In the genomic region with DNA sequence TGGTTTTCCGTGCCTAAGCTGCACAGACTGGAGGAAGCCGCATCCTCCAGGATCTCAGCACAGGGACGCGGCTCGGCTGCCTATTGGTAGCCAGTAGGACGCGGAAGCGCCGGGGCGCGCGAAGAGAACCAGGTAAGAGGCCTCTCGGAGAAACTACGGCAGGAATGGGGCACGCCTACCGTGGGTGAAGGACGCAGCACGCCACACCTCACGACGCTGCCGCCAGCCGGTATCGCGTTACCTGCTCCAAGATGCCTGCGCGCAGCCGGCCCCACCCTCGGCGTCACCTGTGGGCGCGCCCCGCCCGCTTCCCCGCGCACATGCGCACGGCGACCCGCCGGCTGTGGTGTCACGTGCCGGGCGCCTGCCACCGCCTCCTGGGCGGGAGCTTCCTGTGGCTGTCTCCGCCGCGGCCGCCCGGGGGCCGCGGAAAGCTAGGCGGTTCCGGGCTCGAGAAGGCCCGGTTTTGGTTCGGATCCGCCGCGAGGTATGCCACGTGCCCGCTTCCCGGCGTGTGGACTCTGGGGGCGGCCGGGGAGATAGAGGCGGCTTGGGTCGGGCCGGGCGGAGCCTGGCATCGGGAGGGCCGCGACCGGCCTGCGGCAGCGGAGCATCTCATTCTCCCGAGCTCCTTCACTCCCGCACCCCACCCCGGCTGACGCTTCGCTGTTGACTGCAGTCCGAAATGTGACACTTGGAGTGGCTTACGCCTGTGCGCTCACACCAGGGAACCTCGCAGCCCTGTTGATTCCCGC, we compare ENCODE assay signal across 1 mouse cellular context.
TF ChIP-seq lines count a peak whose summit lies in the region.

A gene (plus strand): TSS at position 354 of the 755 bp plus-strand sequence.

TF ChIP-seq in MEL, 35 proteins besides CTCF, POLR2A, EP300 and RAD21 (continued from another document):
- TF ChIP-seq USF2 (IDR thresholded peaks at IDR 0.05; ENCODE audit: borderline replicate concordance in 1 of 2, insufficient read depth in 1 of 2, low read depth in 1 of 2, low read length in 2 of 2) (peak; percentile 60 to 91), E2F4 (IDR thresholded peaks at IDR 0.05; ENCODE audit: borderline replicate concordance, low read depth, low read length) (peak; percentile 39; the same call in 1 of the 2 replicates), ZKSCAN1 (IDR thresholded peaks at IDR 0.05; ENCODE audit: low read depth, low read length) (no peak), JUND (IDR thresholded peaks at IDR 0.05; ENCODE audit: low read depth, low read length) (no peak), UBTF (IDR thresholded peaks at IDR 0.05; ENCODE audit: borderline replicate concordance, insufficient read depth, low read depth, low read length) (peak; percentile 63; the same call in 1 of the 2 replicates), USF1 (IDR thresholded peaks at IDR 0.05; ENCODE audit: low read depth, low read length) (peak; percentile 100), CHD1 (IDR thresholded peaks at IDR 0.05; ENCODE audit: low read depth, low read length) (no peak), SIN3A (IDR thresholded peaks at IDR 0.05; ENCODE audit: low read length) (peak; percentile 69), CHD2 (IDR thresholded peaks at IDR 0.05; ENCODE audit: low read length) (peak; percentile 71), GATA1 (IDR thresholded peaks at IDR 0.05; ENCODE audit: low read depth, low read length) (no peak), ZC3H11A (IDR thresholded peaks at IDR 0.05; ENCODE audit: low read depth, low read length) (no peak), ZNF384 (IDR thresholded peaks at IDR 0.05; ENCODE audit: low read depth, low read length) (no peak), POLR2AphosphoS5 (IDR thresholded peaks at IDR 0.05; ENCODE audit: borderline replicate concordance, low read depth, low read length) (no peak), MAX (IDR thresholded peaks at IDR 0.05; ENCODE audit: low read length) (peak; percentile 96), TBP (IDR thresholded peaks at IDR 0.05; ENCODE audit: low read depth, low read length) (no peak; the same call in 1 of the 2 replicates)
